Mouse (Mus musculus) cortical plate, adult 2 months (tissue): Measurements from ENCODE around the gene Smyd1. TPM values are rescaled to one million over a fixed set of nuclear protein-coding genes. Genes with fewer than 3 reads are reported as not detected.

Experiments used
- H3K27ac ChIP-seq: fragments of 200-500 bp; 2 replicates; pipeline ENCODE4 v1.5.1; 2012; ENCODE audit warnings: low read length, control low read depth, inconsistent platforms; ENCODE audit not compliant: insufficient read depth
- H3K4me1 ChIP-seq: fragments of 200-500 bp; 2 replicates; pipeline ENCODE4 v1.6.1; 2011; ENCODE audit warnings: low read length; ENCODE audit not compliant: control insufficient read depth, insufficient read depth
- H3K4me3 ChIP-seq: fragments of 200-500 bp; 2 replicates; pipeline ENCODE4 v1.5.1; 2011; ENCODE audit warnings: mild to moderate bottlenecking, low read length, control low read depth; ENCODE audit not compliant: insufficient read depth
- CTCF ChIP-seq: fragments of 200-500 bp; IDR thresholded peaks from 2 replicates; pipeline ENCODE4 v1.5.1; 2011; ENCODE audit warnings: mild to moderate bottlenecking, control low read depth, low read length; ENCODE audit not compliant: insufficient read depth; ENCODE audit errors: extremely low read depth
- POLR2A ChIP-seq: fragments of 200-500 bp; IDR thresholded peaks from 2 replicates; pipeline ENCODE4 v1.6.1; 2011; ENCODE audit warnings: mild to moderate bottlenecking, low read length, control low read depth; ENCODE audit not compliant: insufficient read depth; ENCODE audit errors: extremely low read depth
- polyA plus RNA-seq: library from polyadenylated mRNA; depleted of rRNA; stranded (reverse); fragments of >200 nt; gene quantifications from 2 replicates; pipeline ENCODE4 v1.2.3, GENCODE M21; 2012

The Smyd1 gene
- polyA plus RNA-seq, 1 experiment: 1.9 TPM

DNA sequence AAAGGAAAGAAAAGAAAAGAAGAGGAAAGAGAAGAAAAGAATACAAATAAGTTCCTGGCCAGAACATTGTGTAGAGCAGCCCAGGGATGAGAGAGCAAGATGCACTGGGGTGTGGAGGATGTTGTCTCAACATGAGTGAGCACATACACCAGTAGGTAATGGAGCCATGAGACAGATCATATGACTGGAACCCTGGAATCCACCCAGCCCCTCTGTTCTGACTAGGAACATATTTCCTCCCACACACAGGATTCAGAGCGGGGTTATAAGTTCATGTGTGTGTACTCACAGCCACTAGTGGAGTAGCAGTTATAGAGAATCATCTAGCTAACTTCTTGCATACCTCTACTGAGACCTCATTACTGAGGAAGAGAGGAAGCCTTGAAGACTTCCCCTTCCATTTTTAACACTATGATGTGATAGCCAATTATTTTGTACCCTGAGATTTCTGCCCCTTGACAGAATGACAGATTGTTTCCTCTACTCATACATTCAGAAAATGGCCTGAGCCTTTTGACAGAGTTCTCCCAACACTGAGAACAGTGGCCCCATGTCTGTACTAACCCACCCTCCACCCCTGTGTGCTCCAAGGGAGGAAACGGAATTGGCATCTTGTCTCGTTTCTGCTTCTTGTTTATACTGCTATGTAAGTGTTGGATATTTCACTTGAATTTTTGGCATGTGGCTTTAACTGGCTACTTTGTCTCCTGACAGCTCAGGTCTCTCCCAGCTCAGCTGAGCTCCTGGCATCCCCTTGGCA lies 97.7 kb downstream of the Smyd1 start:
- no peak overlapping the region for H3K27ac ChIP-seq
- H3K4me1 ChIP-seq: no peaks in the 10 kb centered on the region
- TF ChIP-seq POLR2A (no peak), CTCF (no peak)
- H3K4me3 ChIP-seq: no peak overlapping the region

DNA sequence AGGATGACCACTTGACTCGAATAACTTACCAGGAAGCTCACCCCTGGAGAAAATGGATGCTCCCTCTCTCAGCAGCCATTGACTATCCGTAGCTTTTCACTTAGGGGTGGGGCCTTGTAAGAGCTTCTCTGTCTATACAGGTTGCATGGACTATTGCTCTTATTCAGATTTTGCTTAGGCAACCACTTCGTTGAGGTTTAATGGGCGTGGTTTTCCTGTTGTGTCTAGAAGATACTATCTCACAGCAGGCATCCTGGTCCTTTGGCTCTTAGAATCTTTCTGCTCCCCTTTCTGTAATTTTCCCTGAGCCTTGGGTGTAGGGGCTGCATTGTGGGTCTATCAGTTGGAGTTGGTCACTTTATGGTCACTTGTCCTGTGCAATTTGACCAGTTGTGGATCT lies 100.5 kb downstream of the Smyd1 start:
- TF ChIP-seq CTCF: no peak
- no peak for TF ChIP-seq POLR2A

DNA sequence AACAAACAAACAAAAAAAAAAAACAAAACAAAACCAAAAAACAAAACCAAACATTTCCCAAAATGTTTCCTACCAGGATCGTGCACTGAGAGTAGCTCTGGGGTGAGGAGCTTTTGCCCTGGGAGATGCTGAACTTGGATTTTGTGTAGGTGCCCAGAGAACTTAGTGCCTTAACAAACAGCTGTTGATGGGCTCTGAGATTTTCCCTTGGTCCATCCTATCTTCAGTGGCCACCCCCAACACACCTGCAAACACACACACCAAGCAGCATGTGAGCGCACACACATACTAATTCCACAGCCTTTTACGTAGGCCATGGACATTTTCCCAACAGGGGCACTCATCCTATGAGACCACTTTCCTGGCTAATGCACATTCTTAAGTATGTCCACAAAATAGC lies 109.6 kb downstream of the Smyd1 start:
- Histone ChIP-seq H3K4me3 (no peak overlapping the region), H3K4me1 (no peaks in the 10 kb centered on the region), H3K27ac (no peak overlapping the region)
- TF ChIP-seq POLR2A (no peak), CTCF (no peak)

More for the DNA sequence above, 100.5 kb downstream of the Smyd1 start:
- no peak overlapping the region for H3K27ac ChIP-seq
- H3K4me1 ChIP-seq: no peaks in the 10 kb centered on the region
- no peak overlapping the region for H3K4me3 ChIP-seq

DNA sequence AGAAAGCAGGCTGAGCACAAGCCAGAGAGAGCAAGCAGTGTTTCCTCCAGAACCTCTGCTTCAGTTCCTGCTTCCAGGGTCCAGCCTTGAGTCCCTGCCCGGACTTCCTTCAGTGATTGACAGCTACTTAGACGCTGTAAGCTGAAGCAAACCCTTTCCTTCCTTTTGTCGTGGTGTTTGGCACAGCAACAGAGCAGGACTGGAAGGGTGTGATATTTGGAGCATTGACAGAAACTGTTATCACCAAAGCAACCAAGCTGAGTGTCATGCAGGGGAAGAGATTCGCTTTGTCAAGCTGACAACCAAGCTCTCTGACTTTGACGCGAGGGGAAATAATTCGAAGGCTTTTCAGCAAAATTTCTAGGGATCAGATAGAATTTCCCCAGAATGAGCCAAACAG lies 110.1 kb downstream of the Smyd1 start:
- H3K4me3 ChIP-seq: no peak overlapping the region
- no peak for TF ChIP-seq CTCF
- no peak for TF ChIP-seq POLR2A
- no peak overlapping the region for H3K27ac ChIP-seq
- no peaks in the 10 kb centered on the region for H3K4me1 ChIP-seq

DNA sequence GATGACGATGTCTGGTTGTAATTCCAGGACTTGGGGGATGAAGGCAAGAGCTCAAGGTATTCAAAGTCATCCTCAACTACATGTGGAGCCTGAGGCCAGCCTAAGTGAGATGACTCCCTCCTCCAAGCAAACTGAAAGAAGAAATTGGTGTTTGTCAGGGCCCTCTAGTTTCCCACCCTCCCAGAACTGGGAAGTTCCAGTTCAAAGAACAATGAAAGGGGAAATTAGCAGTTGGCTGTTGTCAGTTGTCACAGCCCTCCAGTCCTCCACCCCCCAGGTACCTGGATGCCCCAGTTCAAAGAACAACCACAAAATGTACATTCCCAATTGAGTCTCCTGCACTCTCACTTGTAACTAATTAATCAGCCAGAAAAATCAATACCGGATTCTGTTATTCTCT lies 113.3 kb downstream of the Smyd1 start:
- no peak overlapping the region for H3K27ac ChIP-seq
- no peak overlapping the region for H3K4me3 ChIP-seq
- H3K4me1 ChIP-seq: no peaks in the 10 kb centered on the region
- no peak for TF ChIP-seq CTCF
- no peak for TF ChIP-seq POLR2A

DNA sequence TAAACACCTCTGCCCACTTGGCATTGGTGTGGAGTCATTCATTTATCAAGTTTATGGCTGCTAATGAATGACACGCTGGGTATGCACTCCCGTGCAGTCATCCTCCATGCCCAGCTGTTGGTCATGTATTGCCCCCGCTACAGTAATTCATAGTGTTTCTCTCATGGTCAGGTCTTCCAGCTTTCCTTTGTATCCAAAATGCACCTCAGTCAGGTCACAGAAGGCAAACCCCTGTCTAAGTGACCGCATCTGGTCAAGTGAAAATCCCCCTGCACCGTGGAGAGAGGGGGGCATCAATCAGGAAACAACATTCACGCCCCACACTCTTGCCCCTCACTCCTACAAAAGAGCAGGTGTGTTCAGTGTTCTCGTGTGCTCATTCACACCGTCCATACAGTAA lies 117.9 kb downstream of the Smyd1 start:
- Histone ChIP-seq H3K4me3 (no peak overlapping the region), H3K4me1 (no peaks in the 10 kb centered on the region), H3K27ac (no peak overlapping the region)
- TF ChIP-seq POLR2A (no peak), CTCF (no peak)

DNA sequence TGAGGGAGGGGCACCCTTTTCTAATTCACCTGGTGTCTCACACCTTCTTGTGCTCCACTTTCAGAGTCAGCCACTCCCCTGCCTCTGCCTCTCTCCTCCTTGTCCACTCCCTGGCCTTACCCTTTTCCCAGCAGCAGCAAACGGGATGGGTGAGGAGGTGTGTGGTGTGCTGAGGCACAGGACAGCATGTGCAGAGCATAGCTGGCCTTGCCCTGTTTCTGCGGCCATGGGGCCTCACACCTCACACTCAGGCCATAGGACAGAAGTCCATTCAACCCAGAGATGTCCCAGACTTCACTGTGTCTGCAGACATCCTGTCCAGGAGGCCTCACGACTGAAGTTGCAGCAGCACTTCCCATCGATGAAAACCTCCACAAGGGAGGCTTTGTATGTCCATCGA lies 118.4 kb downstream of the Smyd1 start:
- no peaks in the 10 kb centered on the region for H3K4me1 ChIP-seq

DNA sequence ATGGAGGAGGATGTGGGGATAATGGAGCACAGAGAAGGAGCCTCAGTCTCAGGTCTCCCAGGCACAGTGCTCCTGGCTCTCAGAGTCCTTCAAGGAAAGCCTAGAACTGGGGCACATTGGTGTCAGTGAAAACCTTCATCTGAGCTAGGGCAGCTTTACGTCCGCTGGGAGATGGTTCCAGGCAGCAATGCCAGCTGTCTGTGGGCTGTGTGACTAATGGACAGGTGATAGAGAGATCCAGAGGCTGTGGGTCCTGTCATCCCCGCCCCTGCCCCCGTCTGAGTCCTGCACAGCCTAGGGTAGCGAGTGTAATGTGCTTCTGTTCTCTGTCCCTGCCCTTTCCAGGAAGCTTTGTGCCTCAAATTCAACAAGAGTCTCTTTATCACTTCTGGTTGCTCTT lies 120.1 kb downstream of the Smyd1 start:
- TF ChIP-seq CTCF (no peak), POLR2A (no peak)
- Histone ChIP-seq H3K27ac (no peak overlapping the region), H3K4me3 (no peak overlapping the region), H3K4me1 (no peaks in the 10 kb centered on the region)

More for the DNA sequence above, 118.4 kb downstream of the Smyd1 start:
- no peak for TF ChIP-seq CTCF
- no peak for TF ChIP-seq POLR2A
- Histone ChIP-seq H3K27ac (no peak overlapping the region), H3K4me3 (no peak overlapping the region)

DNA sequence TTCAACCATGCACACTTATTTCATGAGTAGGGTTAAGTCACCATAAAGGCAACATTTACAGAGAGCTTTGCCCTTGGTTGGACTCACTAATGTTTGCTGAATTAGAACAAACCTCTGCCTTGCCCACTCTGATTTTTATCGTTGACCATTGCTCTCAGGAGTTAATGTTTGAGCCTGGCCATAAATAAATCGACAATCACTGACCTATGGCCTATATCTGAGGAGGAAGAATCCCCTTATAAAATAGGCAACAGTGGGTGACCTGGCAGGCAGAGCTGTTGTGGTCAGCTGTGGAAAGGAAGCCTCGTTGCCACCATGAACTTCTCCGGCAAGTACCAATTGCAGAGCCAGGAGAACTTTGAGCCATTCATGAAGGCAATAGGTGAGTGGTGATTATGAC lies 122.4 kb downstream of the Smyd1 start, which contains the start of gene Fabp1:
Fabp1 (plus strand) TSS at position 216 of the 400 bp plus-strand sequence.
- Histone ChIP-seq H3K4me3 (no peak within 1 kb of the TSS), H3K27ac (no peak within 1 kb of the TSS), H3K4me1 (no peaks in the 10 kb centered on the region)
- TF ChIP-seq CTCF (no peak), POLR2A (no peak)

DNA sequence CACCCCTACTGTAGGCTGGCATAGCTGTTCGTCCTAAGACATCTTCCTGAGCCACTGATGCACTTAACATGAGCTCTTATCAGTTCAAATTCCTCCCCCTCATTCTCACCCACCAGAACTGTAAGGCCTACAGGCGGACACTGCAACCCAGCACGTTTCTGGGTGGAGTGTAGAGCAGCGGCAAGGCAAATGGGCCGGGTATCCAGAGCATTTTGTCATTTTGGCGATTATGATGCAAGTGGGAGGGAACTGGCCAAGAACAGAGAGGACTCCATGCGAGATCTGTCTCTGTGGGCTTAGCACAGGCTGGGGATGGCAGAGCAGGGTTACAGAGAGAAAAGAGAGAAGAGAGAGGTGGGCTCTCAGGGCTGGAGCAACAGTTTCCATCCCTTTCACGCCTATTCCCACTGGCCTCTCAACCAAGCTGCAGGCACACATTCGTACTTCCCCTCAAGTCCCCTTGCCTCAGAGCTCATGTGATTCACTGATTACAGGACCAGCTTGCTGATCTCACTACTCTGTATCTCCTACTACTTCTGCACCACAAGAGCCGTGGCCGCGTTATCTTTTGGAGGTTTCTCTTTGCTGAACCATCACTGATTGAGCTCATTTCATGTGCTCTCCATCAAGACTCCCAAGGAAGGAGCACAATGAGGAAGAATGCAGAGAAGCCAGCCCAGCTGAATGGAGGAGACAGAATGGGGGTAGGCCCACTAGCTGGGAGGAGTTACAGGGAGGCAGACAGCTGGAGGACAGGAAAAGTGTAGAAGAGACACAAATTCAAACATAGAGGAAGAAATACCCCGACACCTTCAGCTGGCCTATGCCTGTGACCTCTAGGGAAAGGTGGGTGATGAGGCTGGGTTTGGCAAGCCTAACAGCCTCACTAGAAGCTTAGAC lies 124.1 kb downstream of the Smyd1 start:
- H3K4me3 ChIP-seq: no peak overlapping the region
- H3K27ac ChIP-seq: no peak overlapping the region
- TF ChIP-seq POLR2A: no peak
- no peak for TF ChIP-seq CTCF
- H3K4me1 ChIP-seq: no peaks in the 10 kb centered on the region
